Mouse (Mus musculus): ENCODE measurements around the gene B4galnt4.

The B4galnt4 gene

DNA sequence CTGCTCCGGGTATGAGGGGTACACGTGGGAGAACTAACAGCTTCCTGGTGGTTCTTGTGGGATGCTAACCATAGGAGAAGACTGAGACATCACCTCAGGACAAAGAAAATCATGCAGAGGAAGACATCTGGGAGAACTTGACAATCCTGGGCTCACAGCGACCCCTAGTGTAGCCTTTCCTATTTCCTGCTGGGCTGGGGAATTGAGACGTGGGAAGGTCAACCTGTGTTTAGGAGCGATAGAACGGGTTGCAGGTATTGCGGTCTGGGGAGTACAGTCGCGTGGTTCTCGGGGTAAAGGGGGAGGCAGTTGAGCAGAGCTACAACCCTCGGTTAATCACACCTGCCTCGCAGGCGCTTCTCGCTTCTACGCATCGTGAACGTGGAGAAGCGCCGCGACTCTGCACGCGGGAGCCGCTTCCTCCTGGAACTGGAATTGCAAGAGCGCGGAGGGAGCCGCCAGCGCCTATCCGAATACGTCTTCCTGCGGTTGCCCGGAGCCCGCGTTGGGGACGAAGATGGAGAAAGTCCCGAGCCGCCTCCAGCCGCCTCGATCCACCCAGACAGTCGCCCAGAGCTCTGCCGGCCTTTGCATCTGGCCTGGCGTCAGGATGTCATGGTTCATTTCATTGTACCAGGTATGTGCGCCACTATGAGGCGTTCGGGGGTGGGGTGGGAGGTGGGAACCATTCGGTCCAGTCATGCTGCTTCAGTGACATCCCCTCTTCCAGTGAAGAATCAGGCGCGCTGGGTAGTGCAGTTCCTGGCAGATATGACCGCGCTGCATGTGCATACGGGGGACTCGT is 9.4 kb downstream of the B4galnt4 start:
- DNase-seq (ENCODE audit: low read depth, low spot score), result peak; percentile 94

DNA sequence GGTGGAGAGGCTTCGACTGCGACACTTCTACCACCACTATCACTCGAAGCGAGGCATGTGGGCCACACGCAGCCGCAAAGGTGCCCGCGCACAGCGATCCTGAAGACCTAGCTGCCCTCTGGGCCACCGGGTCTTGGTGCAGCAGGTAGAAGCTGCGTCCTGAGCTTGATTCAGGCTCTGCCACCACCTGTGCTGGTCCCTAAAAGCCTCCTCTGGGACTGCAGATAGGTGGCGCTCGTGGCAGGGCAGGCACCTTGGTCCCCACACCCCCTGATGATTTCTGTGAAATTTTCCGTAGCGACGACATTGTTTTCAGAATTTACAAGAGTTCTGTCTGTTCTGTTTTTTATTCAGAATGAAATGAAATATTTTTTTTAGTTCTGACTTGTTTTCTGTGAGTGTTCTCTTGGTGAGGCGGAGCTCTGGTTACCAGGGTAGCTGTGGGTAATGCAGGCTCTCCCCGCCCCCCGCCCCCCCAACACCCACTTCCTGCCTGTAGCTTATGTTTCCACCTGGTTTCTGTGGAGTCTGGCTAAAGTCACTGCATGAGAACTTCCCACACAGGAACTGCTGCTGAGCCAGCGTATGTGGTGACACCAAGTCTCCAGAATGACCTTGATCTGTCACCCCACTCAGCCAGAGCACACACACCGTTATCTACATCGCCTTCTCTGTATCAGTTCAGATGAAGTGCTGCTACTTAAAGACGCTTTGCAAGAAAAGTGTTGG is 11.3 kb downstream of the B4galnt4 start:
- DNase-seq (ENCODE audit: low read depth, low spot score), result peak; percentile 67

DNA sequence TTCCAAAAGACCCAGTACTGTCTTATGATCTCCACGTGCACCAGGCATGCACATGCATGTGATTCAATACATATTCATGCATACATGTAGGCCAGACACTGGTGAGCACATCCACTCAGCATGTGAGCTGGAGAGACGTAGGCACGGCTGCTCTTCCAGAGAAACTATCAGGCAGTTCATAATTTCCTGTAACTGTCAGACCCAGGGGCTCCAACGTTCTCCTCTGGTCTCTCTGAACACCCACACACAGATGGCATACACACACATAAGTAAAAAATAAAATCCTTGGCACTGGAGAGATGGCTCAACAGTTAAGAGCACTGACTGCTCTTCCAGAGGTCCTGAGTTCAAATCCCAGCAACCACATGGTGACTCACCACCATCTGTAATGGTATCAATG is 12.9 kb downstream of the B4galnt4 start:
- DNase-seq (ENCODE audit: low read depth, low spot score), result no peak

DNA sequence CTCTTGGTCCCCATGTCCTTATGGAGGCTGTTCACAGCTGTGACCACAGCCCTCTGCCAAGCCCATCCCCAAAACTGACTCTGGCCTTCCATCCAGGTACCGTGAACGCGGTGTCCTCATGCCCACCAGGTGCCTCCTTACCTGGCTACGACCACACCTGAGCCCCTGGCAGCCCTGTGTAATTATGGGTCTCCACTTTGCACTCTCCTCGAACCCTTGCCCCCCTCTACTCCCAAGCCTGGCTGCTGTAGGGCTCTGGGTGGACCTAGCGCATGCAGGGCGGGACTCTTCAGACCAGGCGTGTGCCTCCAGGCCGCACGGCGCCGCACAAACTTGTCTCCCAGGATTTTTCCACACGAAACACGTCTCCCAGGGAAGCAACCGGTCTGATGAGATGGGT is 16.9 kb downstream of the B4galnt4 start, which contains the start of gene Pkp3:
Gene Pkp3 (plus strand): TSS at position 378 of the 400 bp plus-strand sequence.
- no peak for DNase-seq (ENCODE audit: low read depth, low spot score)

DNA sequence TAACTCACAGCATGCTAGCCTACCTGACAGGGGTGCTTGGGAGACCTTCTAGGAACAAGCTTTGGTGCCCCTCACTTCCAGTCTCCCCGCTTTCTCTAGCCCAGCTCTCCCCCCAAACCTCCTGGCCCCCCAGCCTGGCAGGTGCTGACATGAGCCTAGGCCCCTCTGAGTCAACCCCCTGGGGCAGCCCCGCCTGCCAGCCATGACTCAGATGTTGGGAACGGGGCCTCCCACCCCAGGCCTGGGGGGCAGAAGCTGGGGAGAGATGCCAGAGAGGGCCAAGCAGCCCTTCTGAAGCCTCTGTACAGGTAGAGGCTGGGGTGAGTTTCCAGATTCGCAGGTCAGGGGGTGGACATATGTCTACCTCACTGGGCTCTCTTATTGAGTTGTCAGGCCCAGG is 18.0 kb downstream of the B4galnt4 start:
- DNase-seq (ENCODE audit: low read depth, low spot score), result no peak

DNA sequence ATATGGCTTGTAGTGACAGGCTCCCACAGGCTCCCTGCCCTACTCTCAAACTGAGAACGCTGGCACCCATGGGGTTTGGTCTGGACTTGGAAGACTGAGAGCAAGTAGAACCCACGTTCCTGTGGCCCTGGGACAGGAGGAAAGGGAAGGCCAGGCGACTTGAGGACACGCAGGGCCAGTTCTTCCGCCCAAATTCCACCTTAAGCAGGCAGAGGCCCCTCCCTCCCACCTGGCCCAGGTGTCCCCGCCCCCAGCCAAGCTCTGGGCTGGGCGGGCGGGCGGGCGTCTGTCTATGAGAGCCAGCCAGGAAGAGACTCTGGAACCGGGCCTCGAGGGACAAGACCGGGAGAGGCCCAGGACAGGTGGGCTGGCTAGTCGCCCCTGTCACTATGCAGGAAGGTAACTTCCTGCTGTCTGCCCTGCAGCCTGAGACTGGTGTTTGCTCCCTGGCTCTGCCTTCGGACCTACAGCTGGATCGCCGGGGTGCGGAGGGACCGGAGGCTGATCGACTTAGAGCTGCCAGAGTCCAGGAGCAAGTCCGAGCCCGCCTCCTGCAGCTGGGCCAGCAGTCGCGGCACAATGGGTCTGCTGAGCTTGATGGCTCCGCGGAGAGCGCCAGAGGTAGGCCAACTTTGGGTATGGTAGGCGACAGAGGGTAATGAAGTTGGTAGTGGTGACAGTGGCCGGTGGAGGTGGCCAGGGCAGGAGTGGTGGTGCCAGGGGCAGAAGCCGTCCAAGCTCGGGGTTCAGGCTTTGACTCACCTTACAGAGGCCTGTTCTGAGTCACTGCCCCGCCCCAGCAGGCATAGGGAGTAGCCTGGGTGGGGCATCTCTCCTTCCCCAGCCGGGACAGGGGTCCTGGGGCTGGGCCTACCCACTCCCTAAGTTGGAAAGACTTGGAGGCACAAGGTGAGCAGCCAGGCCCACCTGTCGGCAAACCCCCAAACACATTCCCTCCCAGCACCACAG is 18.9 kb downstream of the B4galnt4 start:
- no peak for DNase-seq (ENCODE audit: low read depth, low spot score)

DNA sequence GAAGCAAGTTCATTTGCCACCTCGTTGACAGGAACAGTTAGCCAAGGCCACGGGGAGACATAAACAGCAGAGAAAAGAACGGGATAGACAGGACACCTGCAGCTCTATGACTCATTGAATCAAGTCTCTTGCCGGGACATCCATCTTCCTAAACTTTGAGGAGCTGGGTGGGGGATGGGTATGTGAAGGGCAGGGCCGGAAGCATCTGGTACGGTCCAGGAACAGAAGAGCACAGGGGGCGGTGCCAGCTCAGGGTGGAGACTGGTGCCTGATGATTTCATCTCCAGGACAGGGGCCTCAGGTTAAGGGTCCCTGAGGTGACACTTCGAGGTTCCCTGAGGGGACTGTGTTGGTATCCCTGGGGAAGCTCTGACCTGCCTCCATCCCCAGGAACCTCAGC is 27.0 kb downstream of the B4galnt4 start:
- peak; percentile 75 for DNase-seq (ENCODE audit: low read depth, low spot score)

DNA sequence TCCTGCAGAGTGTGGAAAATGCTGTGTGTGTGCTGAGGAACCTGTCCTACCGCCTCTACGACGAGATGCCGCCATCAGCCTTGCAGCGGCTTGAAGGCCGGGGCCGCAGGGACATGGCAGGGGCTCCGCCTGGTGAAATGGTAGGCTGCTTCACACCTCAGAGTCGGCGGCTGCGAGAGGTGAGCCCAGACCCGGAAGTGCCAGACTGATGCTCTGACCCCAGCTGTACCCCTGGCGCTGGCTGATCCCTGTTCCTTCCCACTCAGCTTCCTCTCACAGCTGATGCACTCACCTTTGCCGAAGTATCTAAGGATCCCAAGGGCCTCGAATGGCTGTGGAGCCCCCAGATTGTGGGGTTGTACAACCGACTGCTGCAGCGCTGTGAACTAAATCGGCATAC is 27.6 kb downstream of the B4galnt4 start:
- DNase-seq (ENCODE audit: low read depth, low spot score), result no peak

DNA sequence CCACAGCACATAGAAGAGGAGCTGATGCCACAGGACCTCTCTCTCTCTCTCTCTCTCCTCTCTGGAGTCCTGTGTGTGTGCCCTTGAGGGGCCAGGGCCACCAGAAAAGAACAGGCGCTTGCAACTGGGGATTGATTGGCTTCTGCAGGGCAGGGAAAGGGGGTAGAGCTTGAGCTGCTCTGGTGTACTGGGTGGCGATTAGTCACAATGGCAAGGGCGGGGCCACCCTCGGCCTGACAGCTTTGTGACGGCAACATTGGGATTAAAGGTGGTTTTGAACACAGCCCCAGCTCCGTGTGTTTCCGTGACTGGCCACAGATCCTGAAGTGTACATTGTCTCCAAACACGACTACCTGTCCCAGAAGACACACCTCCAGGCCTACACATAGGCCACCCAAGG is 29.3 kb downstream of the B4galnt4 start:
- no peak for DNase-seq (ENCODE audit: low read depth, low spot score)

DNA sequence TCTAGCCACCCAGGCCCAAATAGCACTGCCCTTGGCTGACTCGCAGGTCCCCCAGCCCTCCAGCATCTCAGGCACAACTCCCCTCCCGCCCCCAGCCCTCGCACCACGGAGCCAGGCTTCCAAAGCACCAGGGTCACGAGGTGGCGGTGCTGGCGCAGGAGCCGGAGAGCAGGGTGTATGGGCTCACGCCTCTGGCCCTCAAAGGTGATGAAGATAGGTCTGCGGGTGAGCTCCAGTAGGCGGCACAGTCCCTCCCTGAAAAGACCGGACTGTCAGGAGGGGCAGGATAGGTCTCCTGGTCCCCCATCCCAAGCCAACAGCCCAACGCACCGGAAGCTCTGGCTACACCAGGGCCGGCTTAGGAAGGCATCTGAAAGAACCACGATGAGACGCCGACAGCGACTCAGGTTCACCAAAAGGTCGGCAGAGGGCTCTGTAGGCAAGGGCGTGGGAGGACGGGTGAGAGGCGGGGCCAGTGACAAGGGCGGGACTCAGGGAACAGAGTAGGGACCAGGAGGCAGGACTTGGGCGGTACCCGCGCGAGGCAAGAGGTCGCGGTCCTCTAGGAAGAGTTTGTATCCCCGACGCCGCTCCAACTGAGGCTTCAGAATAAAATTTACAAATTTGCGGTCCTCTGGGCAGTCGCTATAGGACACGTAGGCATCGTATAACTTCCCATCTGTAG is 31.3 kb downstream of the B4galnt4 start:
- peak; percentile 93 for DNase-seq (ENCODE audit: low read depth, low spot score)

DNA sequence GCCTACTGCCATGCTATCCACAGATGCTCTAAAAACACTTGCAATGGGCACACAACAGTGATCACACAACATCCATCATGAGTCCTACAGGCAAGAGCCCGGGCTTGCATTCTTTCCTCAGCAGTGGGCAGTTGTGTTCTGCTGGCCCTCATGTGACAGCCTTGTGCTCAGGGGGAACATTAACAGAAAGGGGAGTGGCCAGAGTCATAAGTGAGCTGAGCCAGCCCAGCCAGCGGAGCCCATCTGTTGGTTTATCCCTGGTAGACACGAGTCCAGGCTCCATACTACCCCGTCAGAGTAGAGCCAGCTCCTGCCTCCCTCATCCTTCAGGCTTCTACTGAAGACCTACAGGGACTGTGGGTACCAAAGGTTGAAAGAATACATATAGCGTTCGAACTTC is 33.0 kb downstream of the B4galnt4 start:
- DNase-seq (ENCODE audit: low read depth, low spot score), result no peak

DNA sequence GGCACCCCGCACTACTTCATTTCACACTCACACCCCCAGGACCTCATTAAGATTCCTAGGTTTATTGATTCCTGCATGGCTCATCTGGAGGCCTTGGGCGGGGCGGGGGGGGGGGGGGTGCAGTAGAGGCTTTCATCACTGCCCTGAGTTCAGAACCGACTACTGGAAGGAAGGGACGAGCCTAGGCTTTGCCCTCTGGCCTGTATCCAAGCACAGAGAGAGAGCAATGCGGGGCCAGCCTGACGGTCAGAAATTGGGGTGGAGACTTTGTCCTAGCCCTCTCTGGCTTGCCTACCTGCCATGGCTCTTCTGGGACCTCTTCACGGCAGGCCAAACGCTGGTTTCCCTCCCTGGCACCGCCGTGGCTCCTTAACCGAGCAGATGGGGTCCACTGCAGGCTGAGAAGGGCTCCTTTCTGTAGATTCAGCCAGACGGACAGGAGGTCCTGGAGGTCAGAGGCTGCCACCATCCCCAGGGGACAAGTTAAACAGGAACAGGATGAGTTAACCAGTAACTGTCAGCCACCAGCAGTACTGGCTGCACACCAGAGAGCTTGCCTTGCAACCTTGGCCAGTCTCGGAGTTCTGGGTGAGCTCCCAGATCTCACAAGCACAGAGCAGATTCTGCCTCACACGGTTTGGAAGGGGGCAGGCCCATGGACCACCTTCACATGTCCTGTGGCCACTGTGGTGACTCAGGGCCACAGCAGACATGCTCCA is 33.7 kb downstream of the B4galnt4 start:
- no peak for DNase-seq (ENCODE audit: low read depth, low spot score)

DNA sequence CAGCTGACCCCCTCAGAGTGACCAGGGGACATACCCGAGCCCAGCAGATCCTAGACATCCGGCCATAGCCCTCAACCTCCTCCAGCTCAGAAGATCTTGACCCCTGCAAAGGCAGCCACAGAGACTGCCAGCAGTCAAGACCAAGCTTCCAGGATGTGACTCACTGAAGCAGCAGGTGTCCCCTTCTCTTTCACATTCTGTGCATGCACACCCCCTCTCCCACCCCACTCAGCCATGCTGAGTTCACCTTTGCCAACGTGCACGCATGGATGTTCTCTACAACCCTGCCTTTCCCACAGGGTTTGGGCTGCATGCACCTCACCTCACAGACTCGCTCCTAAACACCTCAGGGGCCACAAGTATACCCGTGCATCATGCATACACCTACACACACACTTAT is 35.1 kb downstream of the B4galnt4 start:
- DNase-seq (ENCODE audit: low read depth, low spot score), result no peak

DNA sequence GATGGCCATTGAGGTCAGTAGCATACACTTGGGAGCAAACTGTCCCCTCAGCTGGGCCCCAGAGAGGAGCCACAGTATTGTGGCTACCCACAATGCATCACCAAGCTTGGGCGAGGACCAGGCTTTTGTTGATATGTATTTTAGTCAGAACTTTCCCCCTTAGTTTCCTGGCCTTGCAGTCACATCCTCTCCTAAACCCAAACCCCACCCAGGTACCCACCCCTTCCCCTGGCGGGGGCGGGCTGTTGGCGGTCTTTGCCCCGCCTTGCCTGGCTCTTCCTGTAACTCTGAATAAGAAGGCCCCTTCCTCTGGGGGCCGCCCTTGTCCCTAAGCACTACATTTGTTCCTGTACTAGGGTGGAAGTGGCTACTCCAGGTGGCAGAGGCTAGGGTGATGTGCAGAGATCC is 35.7 kb downstream of the B4galnt4 start:
- peak; percentile 78 for DNase-seq (ENCODE audit: low read depth, low spot score)

DNA sequence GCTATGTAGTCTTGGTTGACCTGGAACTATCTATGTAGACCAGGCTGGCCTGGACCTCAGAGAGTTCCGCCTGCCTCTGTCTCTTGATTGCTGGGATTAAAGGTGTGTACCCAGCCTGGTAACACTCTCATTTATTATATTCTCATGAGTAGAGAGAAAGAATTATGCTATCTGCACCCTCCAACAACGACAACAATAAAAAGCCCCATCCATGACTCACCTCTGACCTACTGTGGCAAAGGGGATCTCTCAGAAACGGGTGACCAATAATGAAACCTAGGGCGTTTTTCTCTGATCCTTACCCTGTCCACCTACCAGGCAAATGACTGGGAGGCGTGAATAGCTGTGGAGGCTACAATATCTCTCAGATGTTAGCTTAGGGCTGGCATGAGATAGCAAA is 36.3 kb downstream of the B4galnt4 start:
- no peak for DNase-seq (ENCODE audit: low read depth, low spot score)

DNA sequence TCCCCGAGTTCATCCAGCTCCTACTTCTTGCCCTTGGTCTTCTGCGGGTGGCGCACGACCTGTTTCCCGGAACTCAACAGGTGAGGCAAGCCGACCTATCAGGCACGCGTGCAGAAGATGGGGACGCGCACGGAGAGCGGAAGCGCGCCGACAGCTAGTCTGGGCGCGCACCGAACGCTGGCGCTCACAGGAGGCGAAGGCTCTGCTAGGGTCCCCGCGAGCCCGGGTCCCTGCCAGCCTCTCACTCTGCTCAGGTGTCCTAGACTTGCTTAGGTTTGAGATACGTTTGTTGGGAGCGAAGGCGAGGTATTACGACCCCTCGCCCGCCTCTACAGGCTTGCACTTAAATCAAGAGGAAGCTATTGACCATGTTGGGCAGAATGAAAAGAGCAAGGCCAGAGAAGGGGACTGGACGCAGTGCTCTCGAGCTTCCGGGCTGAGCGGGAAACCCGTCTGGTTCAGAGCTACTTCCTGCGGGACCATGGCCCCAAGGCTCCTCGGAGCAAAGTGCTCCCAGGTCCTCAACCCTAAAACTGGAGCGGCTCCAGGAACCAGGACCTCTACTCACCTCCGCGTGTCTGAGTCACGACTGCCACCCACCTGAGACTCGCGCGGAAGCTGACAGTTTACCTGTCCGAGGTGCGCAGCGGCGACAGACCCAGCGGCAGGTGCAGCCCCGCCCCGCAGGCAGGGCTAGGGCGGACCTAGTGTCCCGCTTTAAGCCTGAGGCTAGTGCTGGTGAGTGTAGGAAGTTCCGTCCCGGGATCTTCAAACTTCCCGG is 39.2 kb downstream of the B4galnt4 start, which contains the start of gene Sigirr:
Gene Sigirr (minus strand): TSS at position 662 of the 781 bp plus-strand sequence.
- peak; percentile 72 for DNase-seq (ENCODE audit: low read depth, low spot score)

DNA sequence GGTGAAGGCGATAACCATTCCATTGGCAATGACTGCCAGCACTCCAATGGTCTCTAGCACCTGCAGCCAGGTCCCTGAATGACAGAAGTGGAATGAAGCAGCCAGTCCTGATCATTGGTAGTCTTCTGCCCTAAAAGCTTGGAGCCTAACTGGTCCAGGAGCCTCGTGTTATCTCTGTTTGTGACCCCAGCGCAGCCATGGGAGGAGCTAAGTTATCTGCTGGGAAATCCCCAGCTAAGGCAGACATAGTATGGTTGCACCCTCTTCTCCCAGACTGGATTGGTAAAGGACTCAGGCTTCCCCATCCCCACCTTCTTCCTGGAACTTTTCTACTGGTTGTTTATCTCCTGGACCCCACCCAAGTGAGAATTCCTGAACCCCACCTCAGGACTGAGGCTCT is 42.3 kb downstream of the B4galnt4 start:
- DNase-seq (ENCODE audit: low read depth, low spot score), result no peak

DNA sequence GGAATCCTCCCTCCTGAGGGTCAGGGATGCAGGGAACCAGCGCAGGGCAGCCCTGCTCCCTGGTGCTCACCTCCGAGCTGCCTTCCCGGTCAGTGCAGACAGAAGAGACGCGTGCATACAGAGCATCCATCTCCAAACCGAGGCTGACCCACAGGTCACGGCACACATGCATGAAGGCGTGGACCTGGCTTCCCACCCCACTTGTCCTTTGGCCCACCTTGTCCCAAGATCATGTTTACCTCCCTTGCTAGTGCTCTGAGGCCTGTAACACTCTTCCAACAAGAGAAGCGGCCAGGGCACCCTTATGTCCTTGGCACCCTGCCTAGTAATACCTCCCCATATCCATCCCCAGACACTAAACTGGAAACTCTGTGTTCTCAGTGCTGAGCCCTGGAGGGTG is 55.0 kb downstream of the B4galnt4 start:
- no peak for DNase-seq (ENCODE audit: low read depth, low spot score)

DNA sequence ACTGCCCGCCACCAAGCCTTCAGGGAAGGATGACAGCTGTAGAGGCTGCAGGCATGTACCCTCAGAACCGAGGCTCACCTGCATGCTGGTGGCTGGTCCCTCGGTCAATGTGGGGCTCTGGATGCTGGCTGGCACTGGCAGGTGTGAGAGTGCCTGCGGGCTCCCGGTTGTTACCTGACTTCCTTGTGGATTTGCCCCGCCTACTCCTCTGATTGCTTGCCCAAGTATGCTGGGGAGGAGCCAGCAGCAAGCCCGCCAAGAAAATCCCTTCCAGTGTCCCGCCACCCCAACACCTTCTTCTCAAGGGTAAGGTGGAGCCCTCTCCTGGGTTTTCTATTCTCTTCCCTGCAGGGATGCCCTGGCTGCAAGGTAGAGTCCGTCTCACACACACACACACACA is 56.7 kb downstream of the B4galnt4 start, which contains the start of gene Ano9:
Gene Ano9 (minus strand): TSS at position 171 of the 400 bp plus-strand sequence.
- DNase-seq (ENCODE audit: low read depth, low spot score), result peak; percentile 71

DNA sequence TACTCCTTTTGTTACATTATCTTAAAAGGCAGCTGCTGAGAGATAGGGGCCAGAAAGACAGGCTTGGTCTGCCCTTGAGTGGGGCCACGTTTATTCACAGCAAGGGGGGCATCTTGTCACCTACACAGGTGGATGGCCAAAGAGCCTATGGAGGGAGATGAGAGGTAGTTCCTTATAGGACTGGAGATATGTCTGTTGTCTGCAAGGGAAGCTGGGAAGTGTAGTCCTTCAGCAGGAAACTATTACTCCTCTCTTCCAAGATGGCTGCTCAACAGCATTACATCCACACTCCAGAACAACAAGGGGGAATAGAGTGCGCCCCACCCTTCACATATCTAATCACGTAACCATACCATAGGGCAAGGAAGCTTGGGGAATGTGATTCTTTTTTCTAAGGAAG is 58.6 kb downstream of the B4galnt4 start:
- peak; percentile 37 for DNase-seq (ENCODE audit: low read depth, low spot score)

Measured in ES-CJ7 (cell line).